Mouse (Mus musculus): ENCODE results near the gene Rab11fip4.

- no peak for TF ChIP-seq CTCF (IDR thresholded peaks at IDR 0.05; ENCODE audit: borderline replicate concordance, insufficient read depth, low read depth, low read length)
- TF ChIP-seq POLR2A (IDR thresholded peaks at IDR 0.05; ENCODE audit: borderline replicate concordance, insufficient read depth, low read length) = no peak
Observed at GRCm38 (mm10) chr11:79630521-79630920, 39.5 kb downstream of the Rab11fip4 start.
